Mouse (Mus musculus): ENCODE data around the gene Tcf15. TPM values are rescaled to one million over a fixed set of nuclear protein-coding genes. Genes with fewer than 3 reads are reported as not detected.

The Tcf15 gene
- polyA plus RNA-seq, 1 experiment: 1.6 TPM

DNA sequence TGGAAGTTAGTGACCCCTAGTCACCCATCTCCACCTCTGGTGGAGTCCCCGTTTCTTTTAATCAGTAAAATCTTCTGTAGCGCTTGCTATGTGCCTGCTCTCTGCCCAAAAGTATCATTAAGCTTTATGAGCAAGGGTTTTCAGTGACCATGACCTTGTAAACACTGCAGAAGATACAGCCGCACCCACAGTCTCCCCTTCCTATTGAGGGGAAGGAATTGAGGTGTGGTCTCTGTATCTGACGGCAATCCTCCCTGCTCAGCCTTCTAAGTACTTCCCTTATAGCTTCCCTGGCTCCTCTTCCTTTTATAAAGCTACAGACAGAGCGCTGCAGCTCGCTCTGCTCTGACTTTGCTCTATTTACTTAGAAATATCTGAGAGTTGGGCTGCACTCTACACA, 13.1 kb downstream of the Tcf15 start:
- WGBS: 25% methylated on average over 6 of the region's 6 CpGs
- no peak for DNase-seq (ENCODE audit: low read depth, low spot score)

- no peak for DNase-seq (ENCODE audit: low read depth, low spot score)
- 88% methylated on average over 1 of the region's 1 CpGs for WGBS
Observed at GRCm38 (mm10) chr2:152159487-152159886, 16.1 kb downstream of the Tcf15 start.

GRCm38 (mm10) chr2:152166257-152166656, 22.9 kb downstream of the Tcf15 start:
- WGBS: 86% methylated on average over 6 of the region's 6 CpGs
- no peak for DNase-seq (ENCODE audit: low read depth, low spot score)

- no peak for DNase-seq (ENCODE audit: low read depth, low spot score)
- WGBS: 35% methylated on average over 8 of the region's 8 CpGs
Observed at GRCm38 (mm10) chr2:152167851-152168290, 24.5 kb downstream of the Tcf15 start.

GRCm38 (mm10) chr2:152169377-152169776, 26.0 kb downstream of the Tcf15 start:
- DNase-seq (ENCODE audit: low read depth, low spot score): no peak
- 95% methylated on average over 1 of the region's 1 CpGs for WGBS

DNA sequence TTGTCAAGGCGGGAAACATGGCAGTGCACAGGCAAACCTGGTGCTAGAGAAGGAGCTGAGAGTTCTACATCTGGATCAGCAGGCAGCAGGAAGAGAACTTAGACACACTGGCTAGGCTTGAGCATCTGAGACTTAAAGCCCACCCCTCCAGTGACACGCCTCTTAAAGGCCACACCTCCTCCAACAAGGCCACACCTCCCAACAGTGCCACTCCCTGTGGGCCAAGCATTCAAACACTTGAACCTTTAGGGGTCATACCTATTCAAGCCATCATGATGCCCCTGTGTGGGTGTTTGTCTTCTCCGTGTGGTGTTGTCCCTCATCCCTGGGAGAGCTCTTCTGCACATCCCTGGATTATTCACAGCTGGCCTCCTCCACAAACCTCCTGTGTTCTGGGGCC, 31.5 kb downstream of the Tcf15 start:
- 91% methylated on average over 3 of the region's 3 CpGs for WGBS
- DNase-seq (ENCODE audit: low read depth, low spot score): no peak

DNA sequence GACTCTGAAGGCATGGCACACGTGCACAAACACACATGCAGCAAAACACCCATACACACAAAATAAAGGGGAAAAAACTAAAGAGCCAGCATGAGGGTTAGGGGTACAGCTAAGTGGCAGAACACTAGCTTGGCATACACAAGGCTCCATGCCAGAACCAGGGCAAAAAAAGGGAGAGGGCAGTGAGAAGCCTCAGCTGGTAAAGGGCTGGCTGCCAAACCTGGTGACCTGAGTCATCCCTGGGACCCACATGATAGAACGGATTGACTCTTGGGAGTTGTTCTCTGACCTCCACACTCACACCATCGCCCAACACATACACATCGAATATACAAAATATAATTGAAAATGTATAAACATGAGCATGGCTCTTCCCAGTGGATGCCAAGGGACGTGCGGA, 33.3 kb downstream of the Tcf15 start:
- 78% methylated on average over 6 of the region's 6 CpGs for WGBS
- no peak for DNase-seq (ENCODE audit: low read depth, low spot score)

GRCm38 (mm10) chr2:152177162-152177805, 33.9 kb downstream of the Tcf15 start:
- 14% methylated on average over 23 of the region's 24 CpGs for WGBS

GRCm38 (mm10) chr2:152177806-152178170, 34.4 kb downstream of the Tcf15 start:
- DNase-seq (ENCODE audit: low read depth, low spot score): no peak
- 86% methylated on average over 6 of the region's 6 CpGs for WGBS

More at GRCm38 (mm10) chr2:152177162-152177805, 33.9 kb downstream of the Tcf15 start:
- DNase-seq (ENCODE audit: low read depth, low spot score): peak; percentile 22

GRCm38 (mm10) chr2:152178345-152178744, 35.0 kb downstream of the Tcf15 start:
- no peak for DNase-seq (ENCODE audit: low read depth, low spot score)
- 91% methylated on average over 3 of the region's 3 CpGs for WGBS

- WGBS: 53% methylated on average over 2 of the region's 2 CpGs
- no peak for DNase-seq (ENCODE audit: low read depth, low spot score)
Observed at GRCm38 (mm10) chr2:152179301-152179700, 35.9 kb downstream of the Tcf15 start.

DNA sequence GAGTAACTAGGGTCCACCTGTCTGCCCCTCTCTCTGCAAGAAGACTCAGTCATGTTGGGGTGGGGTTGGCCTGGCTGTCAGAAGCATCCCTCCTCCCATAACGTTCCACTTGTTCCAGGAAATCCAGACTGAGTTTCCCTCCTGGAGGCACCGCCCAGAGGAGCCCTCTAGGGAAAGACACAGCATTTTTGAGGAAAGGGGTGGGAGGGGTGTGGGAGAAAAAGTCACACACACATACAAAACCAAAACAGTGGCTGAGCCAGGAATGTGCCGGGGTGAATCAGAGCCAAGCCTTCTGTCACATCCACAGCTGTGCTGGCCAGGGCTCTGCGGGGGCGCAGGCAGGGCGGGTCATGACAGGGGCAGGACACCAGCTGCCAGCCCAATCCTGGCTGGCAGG, 37.0 kb downstream of the Tcf15 start:
- WGBS: 35% methylated on average over 6 of the region's 6 CpGs
- DNase-seq (ENCODE audit: low read depth, low spot score): no peak

GRCm38 (mm10) chr2:152187132-152187531, 43.8 kb downstream of the Tcf15 start:
- no peak for DNase-seq (ENCODE audit: low read depth, low spot score)
- WGBS: 73% methylated on average over 5 of the region's 5 CpGs

DNA sequence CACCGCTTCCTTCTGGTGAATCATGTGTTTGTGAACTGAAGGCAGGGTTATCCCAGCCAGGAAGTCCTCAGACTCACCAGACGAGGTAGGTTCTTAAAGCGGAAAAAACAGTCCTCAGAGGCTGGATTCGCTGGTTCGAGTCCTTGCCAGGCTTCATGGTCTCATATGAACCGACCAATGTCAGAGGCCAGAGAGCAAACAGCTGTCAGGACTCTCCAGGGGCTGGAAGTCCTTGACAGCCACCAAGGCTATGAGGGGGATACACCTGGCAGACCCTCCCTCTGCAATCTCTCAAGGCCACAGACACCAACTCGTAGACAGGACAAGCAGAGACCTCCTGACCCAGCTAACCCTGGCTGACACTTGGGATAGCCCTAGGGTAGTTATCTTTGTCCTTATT, 45.9 kb downstream of the Tcf15 start:
- DNase-seq (ENCODE audit: low read depth, low spot score): no peak
- 42% methylated on average over 7 of the region's 7 CpGs for WGBS

DNA sequence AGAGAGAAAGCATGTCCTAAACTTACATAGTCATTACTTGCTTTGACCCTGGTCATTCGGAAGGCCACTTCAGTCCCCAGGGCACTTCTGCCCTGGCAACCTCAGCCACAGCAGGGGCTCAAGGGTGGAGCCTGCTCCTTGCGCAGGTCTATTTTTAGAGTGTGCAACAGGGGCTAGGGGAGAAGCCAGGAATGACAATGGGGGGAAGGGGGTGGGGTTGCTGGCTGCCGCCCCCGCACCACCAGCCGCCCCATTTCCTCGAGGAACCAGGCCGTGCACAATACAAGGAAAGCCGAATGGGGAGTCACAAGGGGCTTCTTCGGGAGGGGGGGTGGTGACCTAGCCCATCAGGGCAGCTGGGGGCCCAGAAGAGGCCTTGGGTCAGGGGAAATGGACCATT, 46.3 kb downstream of the Tcf15 start:
- DNase-seq (ENCODE audit: low read depth, low spot score): no peak
- WGBS: 74% methylated on average over 9 of the region's 9 CpGs

DNA sequence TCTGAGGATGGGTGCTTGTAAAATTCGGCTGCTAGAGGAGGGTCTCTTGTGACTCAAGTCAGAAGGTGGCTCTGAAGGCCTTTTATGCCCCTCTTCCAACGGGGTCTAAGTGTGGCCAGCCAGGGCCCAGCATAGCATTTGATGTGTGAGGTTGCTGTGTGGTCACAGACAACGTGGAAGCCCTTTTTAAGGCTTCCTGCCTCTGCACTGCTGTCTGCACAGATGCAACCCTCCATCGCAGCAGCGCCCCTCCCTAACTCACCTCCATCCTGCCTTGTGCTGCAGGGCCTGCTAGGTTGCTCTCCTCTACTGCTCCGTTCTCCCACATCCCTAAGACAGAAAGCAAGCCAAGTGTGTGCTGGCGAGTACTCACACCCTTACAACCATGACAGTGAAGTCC, 46.8 kb downstream of the Tcf15 start:
- WGBS: 66% methylated on average over 7 of the region's 7 CpGs
- DNase-seq (ENCODE audit: low read depth, low spot score): no peak

DNA sequence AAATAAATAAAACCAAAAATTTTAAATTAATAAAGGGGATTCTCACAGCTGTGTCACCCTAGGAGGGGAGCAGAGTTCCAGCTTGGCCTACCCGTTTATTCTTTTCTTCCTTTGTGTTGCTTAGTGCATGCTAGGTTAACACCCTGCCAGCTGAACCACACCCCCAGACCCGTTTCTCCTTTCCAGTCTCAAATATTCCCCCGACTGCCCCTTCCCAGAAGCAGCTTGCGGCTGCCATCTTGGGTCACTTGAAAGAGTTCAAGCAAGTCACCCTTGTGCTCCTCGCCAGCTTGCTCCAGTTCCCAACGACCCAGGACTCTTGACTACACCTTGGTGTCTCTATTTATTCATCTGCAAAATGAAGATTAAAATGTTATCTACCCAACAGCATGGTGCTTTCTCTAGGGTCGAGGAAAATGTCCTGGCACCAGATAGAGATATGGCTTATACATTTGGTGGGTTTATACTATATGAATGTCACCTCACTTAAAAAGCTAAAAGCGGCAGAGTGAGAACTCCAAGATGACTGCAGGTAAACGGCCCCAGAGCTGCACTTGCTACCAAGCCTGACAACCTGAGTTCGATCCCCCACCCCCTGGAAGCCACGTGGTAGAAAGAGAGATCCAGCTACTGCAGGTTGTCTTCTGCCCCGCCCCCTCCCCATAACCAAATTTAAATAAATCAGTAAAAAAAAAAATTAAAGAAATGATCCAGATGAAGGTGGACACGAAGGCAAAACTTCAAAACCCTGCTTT, 49.4 kb downstream of the Tcf15 start:
- WGBS: 73% methylated on average over 13 of the region's 13 CpGs
- DNase-seq (ENCODE audit: low read depth, low spot score): no peak

DNA sequence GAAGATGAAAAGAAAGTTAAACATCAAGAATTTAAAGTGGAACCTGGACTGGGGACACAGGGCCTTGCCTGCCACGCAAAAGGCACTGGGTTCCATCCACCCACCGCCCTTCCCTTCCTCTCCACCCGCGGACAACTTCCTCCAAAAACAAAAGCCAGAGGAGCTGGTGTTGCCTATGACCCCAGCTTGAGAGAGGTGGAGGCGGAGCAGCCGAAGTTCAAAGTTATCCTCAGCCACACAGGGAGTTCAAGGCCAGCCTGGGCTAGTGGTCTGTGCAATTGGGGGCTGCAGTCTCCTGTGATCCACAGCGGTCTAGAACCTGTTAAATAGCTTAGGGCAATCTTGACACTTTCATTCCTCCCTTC, 50.0 kb downstream of the Tcf15 start:
- WGBS: 64% methylated on average over 7 of the region's 7 CpGs
- DNase-seq (ENCODE audit: low read depth, low spot score): no peak

- no peak for DNase-seq (ENCODE audit: low read depth, low spot score)
- WGBS: 96% methylated on average over 2 of the region's 2 CpGs
Observed at GRCm38 (mm10) chr2:152194586-152194985, 51.2 kb downstream of the Tcf15 start.

DNA sequence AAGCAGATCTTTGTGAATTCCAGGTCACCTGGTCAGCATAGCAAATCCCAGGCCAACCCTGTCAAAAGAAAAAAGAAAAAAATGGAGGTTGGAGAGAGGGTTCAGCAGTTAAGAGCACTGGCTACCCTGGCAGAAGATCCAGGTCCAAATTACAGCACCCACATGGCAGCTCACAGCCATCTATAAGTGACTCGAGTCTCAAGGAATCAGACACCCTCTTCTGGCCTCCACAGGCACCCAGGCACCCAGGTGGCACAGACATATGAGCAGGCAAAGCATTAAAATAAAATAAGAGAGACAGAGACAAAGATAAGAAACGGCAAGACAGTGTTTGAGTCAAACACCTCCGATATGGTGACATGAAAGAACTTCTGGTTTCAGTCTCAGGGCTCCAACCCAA, 53.5 kb downstream of the Tcf15 start:
- DNase-seq (ENCODE audit: low read depth, low spot score): no peak
- WGBS: 25% methylated on average over 3 of the region's 3 CpGs

DNA sequence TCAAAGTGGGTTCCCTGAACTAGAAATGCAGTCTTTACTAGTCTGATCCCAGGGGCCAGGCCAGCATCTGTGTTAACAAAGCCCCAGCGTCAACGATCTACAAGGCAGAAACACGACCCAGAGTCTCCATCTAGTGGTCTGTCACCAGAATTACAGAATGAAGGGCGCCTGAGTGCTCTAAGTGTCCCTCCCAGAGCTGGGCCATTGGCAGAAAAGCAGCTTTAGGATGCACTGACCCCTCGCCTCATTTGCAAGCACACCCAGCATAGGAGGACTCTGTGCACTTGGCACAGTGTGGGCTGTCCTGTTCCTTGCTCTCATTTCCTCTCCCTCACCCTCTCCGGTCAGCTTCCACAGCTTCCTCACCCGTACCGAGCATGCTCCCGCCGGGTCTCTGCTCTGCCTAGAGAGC, 53.9 kb downstream of the Tcf15 start:
- 47% methylated on average over 10 of the region's 10 CpGs for WGBS
- DNase-seq (ENCODE audit: low read depth, low spot score): peak; percentile 50

Measured in large intestine, adult 2 months (tissue).